8 mouse cellular contexts compared by ENCODE assay signal in genomic region chr5:145166536-145167305, GRCm38 (mm10). TPM values are rescaled to one million over a fixed set of nuclear protein-coding genes. Genes with fewer than 3 reads are reported as not detected.
DNase-seq lines count a peak whose midpoint lies in the region; ATAC-seq lines count a peak whose summit lies in the region.

Gene Ptcd1, minus strand, starts transcription at chr5:145167108.
Gene Cpsf4, plus strand, starts transcription at chr5:145167213.

- H3K9me3 ChIP-seq in forebrain, embryonic 14.5 days (replicated peaks; ENCODE audit: control insufficient read depth, low read length): no peaks in the 10 kb centered on the region
- H3K9me3 ChIP-seq in neural tube, embryonic 15.5 days (replicated peaks): no peaks in the 10 kb centered on the region

- DNase-seq in ES-CJ7 (ENCODE audit: low read depth, low spot score): peak; percentile 99
- peak; percentile 98 for DNase-seq in cerebellum, adult 11 months
- DNase-seq in forebrain, embryonic 14.5 days (ENCODE audit: low spot score): peak; percentile 100
- DNase-seq in heart, postnatal 14 days: peak; percentile 98 to 99
- DNase-seq in layer of hippocampus, adult 11-12 months (ENCODE audit: low spot score): peak; percentile 99
- peak; percentile 99 for DNase-seq in lung, adult 18-20 months
- DNase-seq in testis, postnatal 14 days (ENCODE audit: low spot score): peak; percentile 99

- no peaks in the 10 kb centered on the region for H3K27me3 ChIP-seq in forebrain, embryonic 14.5 days (replicated peaks; ENCODE audit: control insufficient read depth, insufficient read depth, low read length)
- H3K27me3 ChIP-seq in neural tube, embryonic 15.5 days (replicated peaks): no peaks in the 10 kb centered on the region

- ATAC-seq in forebrain, embryonic 14.5 days: peak; percentile 97
- ATAC-seq in neural tube, embryonic 15.5 days (ENCODE audit: low FRiP score): peak; percentile 94

- peak within 1 kb of the TSS; percentile 77 for H3K27ac ChIP-seq in forebrain, embryonic 14.5 days (ENCODE audit: low read depth, low read length)
- peak within 1 kb of the TSS; percentile 84 for H3K27ac ChIP-seq in neural tube, embryonic 15.5 days (replicated peaks)

- H3K9ac ChIP-seq in forebrain, embryonic 14.5 days (ENCODE audit: low read length): peak within 1 kb of the TSS; percentile 93
- peak within 1 kb of the TSS; percentile 90 for H3K9ac ChIP-seq in neural tube, embryonic 15.5 days (replicated peaks)

- intact Hi-C loops in heart, postnatal 14 days (cut with DNase I): loop anchor here (2.0 to 5.0 kb wide), 2 partner anchors 26 to 66 kb away; partner anchors contain the start of genes Bud31, Pdap1 and Zfp655

- peaks cover 44% of the 10 kb centered on the region for H3K36me3 ChIP-seq in forebrain, embryonic 14.5 days (ENCODE audit: control insufficient read depth, insufficient read depth, low read length)
- peaks cover 47% of the 10 kb centered on the region for H3K36me3 ChIP-seq in neural tube, embryonic 15.5 days

- under 1% methylated on average over 43 of the region's 51 CpGs for WGBS in forebrain, embryonic 14.5 days
- WGBS in neural tube, embryonic 15.5 days: under 1% methylated on average over 51 of the region's 51 CpGs

- peak within 1 kb of the TSS; percentile 88 for H3K4me3 ChIP-seq in forebrain, embryonic 14.5 days (ENCODE audit: low read depth, low read length)
- H3K4me3 ChIP-seq in neural tube, embryonic 15.5 days (replicated peaks): peak within 1 kb of the TSS; percentile 97

- H3K4me2 ChIP-seq in forebrain, embryonic 14.5 days (ENCODE audit: low read length): peak within 1 kb of the TSS; percentile 91
- peak within 1 kb of the TSS; percentile 97 for H3K4me2 ChIP-seq in neural tube, embryonic 15.5 days

- peaks cover 15% of the 10 kb centered on the region for H3K4me1 ChIP-seq in forebrain, embryonic 14.5 days (ENCODE audit: control insufficient read depth, insufficient read depth, low read length)
- peaks cover 45% of the 10 kb centered on the region for H3K4me1 ChIP-seq in neural tube, embryonic 15.5 days

RNA-seq across cellular contexts. Expression of gene Ptcd1, which starts in this region (rescaled TPM):
- 16.8 and 21.6 TPM in 2 replicates for polyA plus RNA-seq in forebrain, embryonic 14.5 days (2014; fragmentation: Nextera tagmentation; extraction: Ambion mirVana)
- 10 to 100 TPM; 27.1 to 27.8 TPM for total RNA-seq in heart, postnatal 14 days (2021)
- polyA plus RNA-seq in neural tube, embryonic 15.5 days (2015; fragmentation: Nextera tagmentation; extraction: Ambion mirVana): 18.8 and 21.2 TPM in 2 replicates

RNA-seq across cellular contexts. Expression of gene Cpsf4, which starts in this region (rescaled TPM):
- 28.9 and 31.1 TPM in 2 replicates for polyA plus RNA-seq in forebrain, embryonic 14.5 days (2014; fragmentation: Nextera tagmentation; extraction: Ambion mirVana)
- total RNA-seq in heart, postnatal 14 days (2021): 10 to 100 TPM; 10.3 to 12.4 TPM
- 49.7 and 50.3 TPM in 2 replicates for polyA plus RNA-seq in neural tube, embryonic 15.5 days (2015; fragmentation: Nextera tagmentation; extraction: Ambion mirVana)

Comparison
In these comparisons a context has a peak if more than half of its experiments do, and no peak if none do; other contexts are left out.
1. Peak in every context shown above with its lines: DNase-seq, ATAC-seq, H3K4me3 ChIP-seq and H3K27ac ChIP-seq.